Mouse (Mus musculus) layer of hippocampus, adult 9-11 months (tissue): ENCODE measurements around the gene Cntln.
A peak's percentile ranks its signal among the peaks of the same experiment; 100 is the strongest.

Source experiments
- DNase-seq: peaks from one replicate; pipeline ENCODE4 v3.0.0; 2022

Gene Cntln

DNA sequence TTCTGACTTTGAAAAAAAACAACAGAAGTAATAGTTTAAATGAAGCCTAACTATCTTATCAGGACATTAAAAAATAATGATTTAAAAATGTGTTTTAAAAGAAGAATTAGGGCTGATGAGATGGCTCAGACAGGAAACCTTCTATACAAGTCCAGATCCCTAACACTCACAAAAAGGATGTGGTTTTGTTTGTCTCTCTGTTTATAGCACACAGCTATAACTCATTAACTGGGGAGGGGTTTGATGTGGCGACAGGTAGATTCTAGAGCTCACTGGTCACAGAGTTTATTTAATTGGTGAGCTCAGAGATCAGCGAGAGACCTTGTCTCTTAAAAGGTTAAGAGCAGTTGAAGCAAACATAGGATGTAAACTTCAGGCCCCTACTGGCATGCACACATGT lies 175.5 kb downstream of the Cntln start:
- DNase-seq = no peak

- no peak for DNase-seq
Observed at GRCm38 (mm10) chr4:85061676-85062075, 177.6 kb downstream of the Cntln start.

DNA sequence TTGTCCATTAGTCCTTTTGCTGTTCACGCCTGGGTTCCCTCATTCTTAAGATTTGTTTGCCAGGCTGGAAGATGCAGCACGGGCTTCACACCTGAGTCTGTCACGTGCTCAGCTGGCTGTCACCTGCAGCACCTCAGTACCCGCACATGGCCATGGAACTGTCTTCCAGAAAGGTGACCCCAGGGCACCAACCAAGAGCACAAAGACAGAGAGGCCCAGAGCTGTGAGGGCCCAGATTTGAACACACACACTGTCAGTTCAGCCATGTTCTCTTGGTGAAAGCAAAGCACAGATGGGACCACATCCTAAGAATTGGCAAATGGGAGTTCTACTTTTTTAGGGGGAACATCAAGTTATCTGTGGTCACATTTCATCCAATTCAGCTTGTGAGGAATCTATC lies 211.9 kb downstream of the Cntln start:
- no peak for DNase-seq

GRCm38 (mm10) chr4:85096682-85097081 lies 212.6 kb downstream of the Cntln start:
- DNase-seq = peak; percentile 9

DNA sequence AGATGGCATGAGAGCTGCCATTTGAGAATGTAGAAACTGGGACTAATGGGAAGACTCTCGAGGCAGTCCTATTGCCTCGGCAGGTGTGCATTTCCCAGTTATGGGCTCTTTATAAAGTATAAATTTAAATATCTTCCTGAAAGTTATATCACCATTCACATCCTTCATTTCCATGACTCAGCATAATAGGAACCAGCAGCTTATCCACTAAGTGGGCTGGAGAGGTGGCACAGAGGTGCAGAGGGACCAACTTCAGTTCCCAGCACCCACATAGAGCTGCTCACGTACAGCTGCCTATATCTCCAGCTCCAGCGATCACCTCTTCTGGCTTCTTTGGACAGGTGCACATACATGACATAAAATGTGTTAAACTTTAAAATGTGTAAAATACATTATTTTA lies 218.1 kb downstream of the Cntln start:
- DNase-seq = no peak

GRCm38 (mm10) chr4:85106416-85106815 lies 222.3 kb downstream of the Cntln start:
- no peak for DNase-seq

- no peak for DNase-seq
Observed at GRCm38 (mm10) chr4:85106961-85107360, 222.9 kb downstream of the Cntln start.

- no peak for DNase-seq
Observed at GRCm38 (mm10) chr4:85120271-85120670, 236.2 kb downstream of the Cntln start.

- DNase-seq = no peak
Observed at GRCm38 (mm10) chr4:85149726-85150125, 265.6 kb downstream of the Cntln start.

GRCm38 (mm10) chr4:85151881-85152280 lies 267.8 kb downstream of the Cntln start:
- DNase-seq = no peak

- DNase-seq = no peak
Observed at GRCm38 (mm10) chr4:85154361-85154760, 270.3 kb downstream of the Cntln start.

- DNase-seq = no peak
Observed at GRCm38 (mm10) chr4:85161156-85161555, 277.0 kb downstream of the Cntln start.

DNA sequence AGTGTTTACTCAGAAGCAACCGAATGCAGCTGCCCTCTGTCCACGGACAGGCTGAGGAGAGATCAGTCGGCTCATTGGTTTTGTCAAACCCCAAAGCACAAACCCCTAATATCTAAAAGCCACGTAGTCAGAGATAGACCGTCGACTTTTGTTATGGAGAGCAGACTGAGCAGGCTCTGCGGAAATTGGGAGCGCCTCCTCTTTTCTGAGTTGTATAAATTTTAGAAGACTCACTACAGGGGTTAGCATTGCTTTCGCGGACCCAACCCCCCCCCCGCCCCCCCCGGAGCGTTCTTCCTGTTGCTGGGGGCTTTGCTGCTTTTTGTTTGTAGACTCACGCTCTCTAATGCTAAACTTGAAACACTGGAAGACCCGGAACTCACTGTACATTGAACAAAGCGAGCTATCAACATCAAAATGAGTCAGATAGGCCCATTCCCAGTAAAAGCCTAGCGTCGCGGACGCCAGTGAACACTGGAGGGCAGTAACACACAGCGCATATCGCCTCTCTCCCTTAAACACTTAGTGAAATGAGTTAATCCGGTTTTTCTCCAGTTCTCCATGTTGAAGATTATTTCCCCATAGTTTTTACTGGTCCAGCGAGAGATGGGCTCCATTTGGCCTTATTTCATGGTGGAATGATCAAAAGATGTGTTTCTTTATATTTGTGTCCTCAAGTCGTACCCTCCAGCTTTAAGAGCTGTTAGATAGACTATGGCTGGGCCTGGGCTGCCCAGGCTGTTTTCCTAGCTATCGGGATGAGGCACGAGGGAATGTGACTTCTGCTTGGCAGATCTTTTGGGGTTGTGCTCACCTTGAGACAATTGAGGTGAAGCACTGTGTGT lies 278.6 kb downstream of the Cntln start:
- peak; percentile 20 for DNase-seq

DNA sequence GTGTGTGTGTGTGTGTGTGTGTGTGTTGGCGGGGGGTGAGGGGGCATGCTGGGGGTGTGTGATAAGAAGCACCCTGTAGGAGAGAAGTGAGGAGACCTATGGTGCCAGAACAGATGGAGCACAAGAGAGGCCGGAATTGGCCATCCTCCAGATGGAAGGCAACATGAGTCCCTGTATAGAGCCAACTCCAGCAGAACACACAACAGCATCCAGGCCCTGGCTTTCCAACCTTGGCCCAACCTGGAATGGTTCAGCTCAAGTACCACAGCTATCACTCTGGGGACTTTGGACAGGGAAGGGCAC lies 279.2 kb downstream of the Cntln start:
- DNase-seq = no peak

- no peak for DNase-seq
Observed at GRCm38 (mm10) chr4:85168001-85168400, 283.9 kb downstream of the Cntln start.

- peak; percentile 54 for DNase-seq
Observed at GRCm38 (mm10) chr4:85175466-85175865, 291.4 kb downstream of the Cntln start.

DNA sequence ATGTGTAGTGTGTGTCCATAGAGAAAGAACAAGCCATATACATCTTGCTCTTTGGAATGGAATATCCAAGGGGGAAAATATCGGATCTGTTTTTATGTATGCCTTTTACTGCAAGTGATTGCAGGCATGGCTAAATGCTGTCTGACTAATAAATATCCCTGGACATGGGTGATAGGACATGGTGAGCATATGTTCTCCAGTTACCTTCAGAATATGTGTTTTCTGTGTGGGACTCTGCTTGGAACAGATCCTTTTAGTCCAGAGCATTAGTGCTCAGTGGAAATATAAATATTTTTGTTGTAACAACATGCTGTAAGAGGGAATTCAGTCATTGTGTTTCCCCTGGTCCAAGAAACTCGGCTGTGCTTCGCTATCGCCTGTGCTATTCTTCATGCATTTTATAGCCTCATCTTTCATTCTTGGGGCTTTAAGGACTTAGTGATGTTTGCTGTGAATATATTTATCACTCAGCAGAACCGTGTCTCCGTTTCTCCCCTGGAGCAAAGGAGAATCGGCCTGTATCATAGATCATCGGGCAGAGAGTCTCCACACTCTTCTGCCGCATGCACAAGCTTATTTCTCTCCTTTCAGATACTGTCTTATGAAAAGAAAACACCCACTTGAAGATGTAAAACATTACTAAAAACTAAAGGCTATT lies 294.4 kb downstream of the Cntln start:
- no peak for DNase-seq
